Mouse (Mus musculus) lung, embryonic 14.5 days (tissue): Measurements from ENCODE around the gene Zdhhc3. TPM values are rescaled to one million over a fixed set of nuclear protein-coding genes. Genes with fewer than 3 reads are reported as not detected.
A peak's percentile ranks its signal among the peaks of the same experiment; 100 is the strongest.

Source experiments
- ATAC-seq: fragments of 200-750 bp; cut with Nextera tagmentation; 2 replicates; pipeline ENCODE4 v1.8.0; 2017; ENCODE audit warnings: mild to moderate bottlenecking, moderate TSS enrichment, moderate library complexity; ENCODE audit not compliant: insufficient read depth
- DNase-seq: peaks from one replicate; pipeline ENCODE4 v3.0.0-alpha.2; 2015
- H3K27ac ChIP-seq: fragments of 300-500 bp; sonication (generic); 2 replicates; pipeline ENCODE4 v1.5.1; 2014; ENCODE audit warnings: low read depth, mild to moderate bottlenecking, moderate library complexity
- H3K27me3 ChIP-seq: fragments of 300-500 bp; sonication (generic); 2 replicates; pipeline ENCODE4 v1.6.1; 2014; ENCODE audit warnings: low read length, control low read depth; ENCODE audit not compliant: insufficient read depth
- H3K36me3 ChIP-seq: fragments of 300-500 bp; sonication (generic); 2 replicates; pipeline ENCODE4 v1.6.1; 2014; ENCODE audit warnings: control low read depth; ENCODE audit not compliant: insufficient read depth
- H3K4me1 ChIP-seq: fragments of 300-500 bp; sonication (generic); 2 replicates; pipeline ENCODE4 v1.6.1; 2014; ENCODE audit warnings: antibody characterized with exemption, control low read depth; ENCODE audit not compliant: insufficient read depth
- H3K4me2 ChIP-seq: fragments of 300-500 bp; sonication (generic); 2 replicates; pipeline ENCODE4 v1.6.1; 2014; ENCODE audit warnings: mild to moderate bottlenecking
- H3K4me3 ChIP-seq: fragments of 300-500 bp; sonication (generic); 2 replicates; pipeline ENCODE4 v1.5.1; 2014; ENCODE audit warnings: low read depth, low read length
- H3K9ac ChIP-seq: fragments of 300-500 bp; sonication (generic); 2 replicates; pipeline ENCODE4 v1.6.1; 2014
- H3K9me3 ChIP-seq: fragments of 300-500 bp; sonication (generic); 2 replicates; pipeline ENCODE4 v1.6.1; 2016; ENCODE audit warnings: low read depth, low read length, control low read depth
- CTCF ChIP-seq: IDR thresholded peaks from 2 replicates; pipeline ENCODE4 v1.5.1; 2016; ENCODE audit warnings: antibody characterized with exemption, low read depth
- WGBS: fragments of 180-500 bp; shearing (Covaris S2); extraction: QIAGEN DNeasy Blood & Tissue Kit; methylation state at CpG from one replicate; pipeline ENCODE4 v1.1.7; 2014; 5-methylcytosine and 5-hydroxymethylcytosine counted together
- polyA plus RNA-seq: library from polyadenylated mRNA; unstranded; fragments of >200 nt; fragmentation: Nextera tagmentation; extraction: Ambion mirVana; gene quantifications from 2 replicates; pipeline ENCODE4 v1.2.1, GENCODE M21; 2014

Zdhhc3 gene
- polyA plus RNA-seq, 1 experiment from 2014 or later: 57.4 TPM

GRCm38 (mm10) chr9:123047665-123048064 is 65.3 kb downstream of the Zdhhc3 start:
- no peaks in the 10 kb centered on the region for H3K9me3 ChIP-seq
- DNase-seq: no peak
- no peak for TF ChIP-seq CTCF
- H3K4me2 ChIP-seq: no peak overlapping the region
- H3K27me3 ChIP-seq: no peaks in the 10 kb centered on the region
- WGBS: 82% methylated on average over 1 of the region's 1 CpGs
- H3K4me3 ChIP-seq: no peak overlapping the region
- H3K9ac ChIP-seq: no peak overlapping the region
- ATAC-seq: no peak
- H3K4me1 ChIP-seq: no peaks in the 10 kb centered on the region
- no peak overlapping the region for H3K27ac ChIP-seq
- H3K36me3 ChIP-seq: no peaks in the 10 kb centered on the region

- no peak for TF ChIP-seq CTCF
- Histone ChIP-seq H3K4me1 (no peaks in the 10 kb centered on the region), H3K27me3 (no peaks in the 10 kb centered on the region)
These were observed 78.6 kb downstream of the Zdhhc3 start, which contains the start of gene Tgm4 for GRCm38 (mm10) chr9:123034426-123034825. Gene Tgm4, plus strand, starts transcription at chr9:123034726.

GRCm38 (mm10) chr9:123031496-123032246 is 81.3 kb downstream of the Zdhhc3 start:
- no peak overlapping the region for H3K9ac ChIP-seq
- H3K27ac ChIP-seq: no peak overlapping the region
- H3K4me3 ChIP-seq: no peak overlapping the region
- H3K9me3 ChIP-seq: no peaks in the 10 kb centered on the region
- no peak for TF ChIP-seq CTCF
- no peak for DNase-seq
- H3K27me3 ChIP-seq: no peaks in the 10 kb centered on the region
- no peaks in the 10 kb centered on the region for H3K4me1 ChIP-seq
- no peak for ATAC-seq
- 69% methylated on average over 13 of the region's 13 CpGs for WGBS
- no peaks in the 10 kb centered on the region for H3K36me3 ChIP-seq
- no peak overlapping the region for H3K4me2 ChIP-seq

More at GRCm38 (mm10) chr9:123034426-123034825, 78.6 kb downstream of the Zdhhc3 start, which contains the start of gene Tgm4:
- H3K4me2 ChIP-seq: no peak within 1 kb of the TSS
- 75% methylated on average over 4 of the region's 4 CpGs for WGBS
- H3K4me3 ChIP-seq: no peak within 1 kb of the TSS
- ATAC-seq (no peak), DNase-seq (no peak)
- no peaks in the 10 kb centered on the region for H3K36me3 ChIP-seq
- H3K27ac ChIP-seq: no peak within 1 kb of the TSS
- H3K9me3 ChIP-seq: no peaks in the 10 kb centered on the region
- H3K9ac ChIP-seq: no peak within 1 kb of the TSS

- no peak overlapping the region for H3K4me2 ChIP-seq
- ATAC-seq: no peak
- H3K27me3 ChIP-seq: no peaks in the 10 kb centered on the region
- WGBS: 74% methylated on average over 2 of the region's 2 CpGs
- no peak for TF ChIP-seq CTCF
- H3K4me3 ChIP-seq: no peak overlapping the region
- H3K9ac ChIP-seq: no peak overlapping the region
- peaks cover 2% of the 10 kb centered on the region; the same call in 1 of the 2 replicates for H3K4me1 ChIP-seq
- H3K9me3 ChIP-seq: no peaks in the 10 kb centered on the region
- DNase-seq: no peak
- no peaks in the 10 kb centered on the region for H3K36me3 ChIP-seq
- no peak overlapping the region for H3K27ac ChIP-seq
These were observed 88.8 kb downstream of the Zdhhc3 start for GRCm38 (mm10) chr9:123024201-123024600.

- Histone ChIP-seq H3K4me3 (peak overlapping the region; percentile 70), H3K27me3 (no peaks in the 10 kb centered on the region), H3K9me3 (no peaks in the 10 kb centered on the region), H3K9ac (peak overlapping the region; percentile 73), H3K36me3 (peaks cover 18% of the 10 kb centered on the region), H3K27ac (no peak overlapping the region), H3K4me2 (peak overlapping the region; percentile 79), H3K4me1 (peaks cover 2% of the 10 kb centered on the region; the same call in 1 of the 2 replicates)
- WGBS: 30% methylated on average over 18 of the region's 24 CpGs
- DNase-seq (no peak), ATAC-seq (no peak; the same call in 1 of the 2 replicates)
- 0 out of 2 replicates have a peak, but pooled peaks have one; percentile 14 for TF ChIP-seq CTCF
These were observed 91.2 kb downstream of the Zdhhc3 start for GRCm38 (mm10) chr9:123021636-123022379.

- WGBS: under 1% methylated on average over 55 of the region's 69 CpGs
- H3K4me1 ChIP-seq: peaks cover 2% of the 10 kb centered on the region; the same call in 1 of the 2 replicates
These were observed 91.9 kb downstream of the Zdhhc3 start, which contains the start of gene Tmem42 for GRCm38 (mm10) chr9:123020995-123021631. Gene Tmem42, plus strand, starts transcription at chr9:123021326.

More at GRCm38 (mm10) chr9:123020995-123021631, 91.9 kb downstream of the Zdhhc3 start, which contains the start of gene Tmem42:
- no peak for TF ChIP-seq CTCF
- no peaks in the 10 kb centered on the region for H3K9me3 ChIP-seq
- DNase-seq (peak; percentile 92), ATAC-seq (peak; percentile 99)
- H3K27me3 ChIP-seq: no peaks in the 10 kb centered on the region
- H3K36me3 ChIP-seq: peaks cover 25% of the 10 kb centered on the region
- peak within 1 kb of the TSS; percentile 73 for H3K9ac ChIP-seq
- H3K4me3 ChIP-seq: peak within 1 kb of the TSS; percentile 70
- peak within 1 kb of the TSS; percentile 92 for H3K27ac ChIP-seq
- H3K4me2 ChIP-seq: peak within 1 kb of the TSS; percentile 79

Other genes with a start within 250 kb of the Zdhhc3 start
- gene Zfp445, start 247.2 kb downstream of the Zdhhc3 start, polyA plus RNA-seq: 70.9 and 71.0 TPM in 2 replicates
- gene Zkscan7, start 227.5 kb downstream of the Zdhhc3 start, polyA plus RNA-seq: 2.5 and 3.0 TPM in 2 replicates
- gene Zfp105, start 190.1 kb downstream of the Zdhhc3 start, polyA plus RNA-seq: 22.7 and 24.8 TPM in 2 replicates
- gene 1110059G10Rik, start 162.2 kb downstream of the Zdhhc3 start, polyA plus RNA-seq: 30.4 and 32.8 TPM in 2 replicates
- 80.5 and 82.9 TPM in 2 replicates for gene Kif15, start 162.2 kb downstream of the Zdhhc3 start, polyA plus RNA-seq
- 15.4 and 16.8 TPM in 2 replicates for gene Tmem42, start 91.9 kb downstream of the Zdhhc3 start, polyA plus RNA-seq
- 0.20 and 0.34 TPM in 2 replicates for gene Tgm4, start 78.5 kb downstream of the Zdhhc3 start, polyA plus RNA-seq
- 123 and 132 TPM in 2 replicates for gene Exosc7, start within 50 bp of the Zdhhc3 start, polyA plus RNA-seq
- not detected in 2 replicates for gene Clec3b, start 37.7 kb upstream of the Zdhhc3 start, polyA plus RNA-seq
- gene Cdcp1, start 102.8 kb upstream of the Zdhhc3 start, polyA plus RNA-seq: 12.5 and 13.4 TPM in 2 replicates
- 20.3 and 21.8 TPM in 2 replicates for gene Tmem158, start 147.6 kb upstream of the Zdhhc3 start, polyA plus RNA-seq